Mouse (Mus musculus): ENCODE measurements around the gene Dnah7c.
"Not testable (repeated sequence)": the region's sequence is repeated elsewhere in the genome, so short reads cannot be mapped to it uniquely, and the experiment has no call there.

The Dnah7c gene

GRCm38 (mm10) chr1:46425137-46425925 is at the start of gene Dnah7c:
Gene Dnah7c, plus strand, starts transcription at chr1:46425592.
- DNase-seq: no peak

GRCm38 (mm10) chr1:46380641-46381040 is 44.8 kb upstream of the Dnah7c start:
- not testable (repeated sequence) for DNase-seq

GRCm38 (mm10) chr1:46394681-46395297 is 30.6 kb upstream of the Dnah7c start:
- DNase-seq: not testable (repeated sequence)

- no peak for DNase-seq
Observed at GRCm38 (mm10) chr1:46408324-46409115, 16.9 kb upstream of the Dnah7c start.

GRCm38 (mm10) chr1:46414798-46415197 is 10.6 kb upstream of the Dnah7c start:
- DNase-seq: not testable (repeated sequence)

GRCm38 (mm10) chr1:46416946-46417345 is 8.4 kb upstream of the Dnah7c start:
- not testable (repeated sequence) for DNase-seq

- not testable (repeated sequence) for DNase-seq
Observed at GRCm38 (mm10) chr1:46418966-46419365, 6.4 kb upstream of the Dnah7c start.

- DNase-seq: no peak
Observed at GRCm38 (mm10) chr1:46428401-46428800, 3.0 kb downstream of the Dnah7c start.

- DNase-seq: not testable (repeated sequence)
Observed at GRCm38 (mm10) chr1:46514671-46515070, 89.3 kb downstream of the Dnah7c start.

- no peak for DNase-seq
Observed at GRCm38 (mm10) chr1:46521032-46521431, 95.6 kb downstream of the Dnah7c start.

- DNase-seq: not testable (repeated sequence)
Observed at GRCm38 (mm10) chr1:46526537-46526936, 101.1 kb downstream of the Dnah7c start.

- no peak for DNase-seq
Observed at GRCm38 (mm10) chr1:46544812-46545421, 119.5 kb downstream of the Dnah7c start.

GRCm38 (mm10) chr1:46580385-46580784 is 155.0 kb downstream of the Dnah7c start:
- no peak for DNase-seq

GRCm38 (mm10) chr1:46593826-46594225 is 168.4 kb downstream of the Dnah7c start:
- not testable (repeated sequence) for DNase-seq

- DNase-seq: not testable (repeated sequence)
Observed at GRCm38 (mm10) chr1:46596343-46596742, 171.0 kb downstream of the Dnah7c start.

GRCm38 (mm10) chr1:46620331-46620730 is 194.9 kb downstream of the Dnah7c start:
- DNase-seq: no peak

- not testable (repeated sequence) for DNase-seq
Observed at GRCm38 (mm10) chr1:46625914-46626313, 200.5 kb downstream of the Dnah7c start.

GRCm38 (mm10) chr1:46649821-46650220 is 224.4 kb downstream of the Dnah7c start:
- not testable (repeated sequence) for DNase-seq

- not testable (repeated sequence) for DNase-seq
Observed at GRCm38 (mm10) chr1:46652721-46653120, 227.3 kb downstream of the Dnah7c start.

- not testable (repeated sequence) for DNase-seq
Observed at GRCm38 (mm10) chr1:46724810-46725209, 299.4 kb downstream of the Dnah7c start.

- DNase-seq: no peak
Observed at GRCm38 (mm10) chr1:46725266-46725665, 299.9 kb downstream of the Dnah7c start.

GRCm38 (mm10) chr1:46725719-46726118 is 300.3 kb downstream of the Dnah7c start:
- DNase-seq: not testable (repeated sequence)

- DNase-seq: not testable (repeated sequence)
Observed at GRCm38 (mm10) chr1:46729731-46730130, 304.3 kb downstream of the Dnah7c start.

All from cerebellum, adult 9-10 months (tissue).